ENCODE assay signal across 8 mouse cellular contexts in the genomic region with DNA sequence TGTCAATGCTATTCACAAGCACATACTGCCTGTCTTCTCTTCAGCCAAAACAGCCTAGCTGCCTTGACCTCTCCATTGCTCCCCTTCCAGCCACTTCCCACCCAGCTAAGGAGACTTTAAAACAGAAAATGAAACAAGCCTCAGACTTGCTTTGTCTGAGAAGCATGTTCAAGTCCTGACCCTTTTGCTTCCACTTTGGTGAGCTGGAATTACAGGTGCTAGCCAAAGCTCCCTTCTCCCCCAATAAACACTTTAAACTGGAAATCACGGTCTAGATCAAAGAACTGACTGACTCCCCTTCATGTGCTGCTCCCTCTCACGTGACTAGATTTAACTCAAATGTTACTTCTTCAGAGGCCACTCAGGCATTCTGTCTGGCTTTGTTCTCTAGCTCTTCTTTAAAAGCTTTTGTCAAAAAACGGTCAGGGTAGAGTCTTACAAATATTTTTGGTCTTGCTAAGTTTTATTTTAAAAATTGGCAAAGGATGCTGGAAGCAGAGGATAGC. TPM values are rescaled to one million over a fixed set of nuclear protein-coding genes. Genes with fewer than 3 reads are reported as not detected.
DNase-seq lines count a peak whose midpoint lies in the region; ATAC-seq lines count a peak whose summit lies in the region.

No protein-coding gene starts in this region.

- H3K9ac ChIP-seq in neural tube, embryonic 12.5 days = 0 out of 2 replicates have a peak overlapping the region, but pooled peaks have one; percentile 84
- no peak overlapping the region; the same call in 1 of the 2 replicates for H3K9ac ChIP-seq in embryonic facial prominence, embryonic 14.5 days (ENCODE audit: low read depth, low read length)
- H3K9ac ChIP-seq in limb, embryonic 12.5 days (replicated peaks) = no peak overlapping the region
- no peak overlapping the region for H3K9ac ChIP-seq in neural tube, embryonic 15.5 days (replicated peaks)

- DNase-seq in neural tube, embryonic 10.5 days (ENCODE audit: extremely low spot score, low spot score) = no peak
- DNase-seq in embryonic facial prominence, embryonic 14.5 days (ENCODE audit: low spot score) = no peak
- DNase-seq in cerebellum, adult 11-12 months = no peak
- no peak for DNase-seq in cerebellum, postnatal 25 days

- no peak overlapping the region for H3K4me3 ChIP-seq in neural tube, embryonic 12.5 days
- H3K4me3 ChIP-seq in embryonic facial prominence, embryonic 14.5 days (ENCODE audit: low read depth, low read length) = peak overlapping the region; percentile 93; the same call in 1 of the 2 replicates
- H3K4me3 ChIP-seq in limb, embryonic 12.5 days (replicated peaks) = no peak overlapping the region; the same call in 1 of the 2 replicates
- H3K4me3 ChIP-seq in neural tube, embryonic 15.5 days (replicated peaks) = peak overlapping the region; percentile 94; the same call in 1 of the 2 replicates

- ATAC-seq in neural tube, embryonic 12.5 days (ENCODE audit: low FRiP score, low read depth) = no peak
- no peak for ATAC-seq in embryonic facial prominence, embryonic 14.5 days (ENCODE audit: low read depth)
- ATAC-seq in limb, embryonic 12.5 days (ENCODE audit: insufficient number of reproducible peaks, insufficient read depth, low FRiP score, low TSS enrichment, low read depth) = no peak
- no peak for ATAC-seq in neural tube, embryonic 15.5 days (ENCODE audit: low FRiP score)
- ATAC-seq in monocyte, adult 5-6 weeks (replicated peaks; ENCODE audit: insufficient number of reproducible peaks, low FRiP score, low TSS enrichment, poor library complexity, severe bottlenecking) = no peak

- WGBS in neural tube, embryonic 12.5 days = 59% methylated on average over 3 of the region's 3 CpGs
- WGBS in embryonic facial prominence, embryonic 14.5 days = 48% methylated on average over 3 of the region's 3 CpGs
- WGBS in limb, embryonic 12.5 days = 44% methylated on average over 3 of the region's 3 CpGs
- WGBS in neural tube, embryonic 15.5 days = 51% methylated on average over 3 of the region's 3 CpGs

- 0 out of 2 replicates have a peak, but pooled peaks cover 7% of the 10 kb centered on the region for H3K36me3 ChIP-seq in neural tube, embryonic 12.5 days
- no peaks in the 10 kb centered on the region for H3K36me3 ChIP-seq in embryonic facial prominence, embryonic 14.5 days (ENCODE audit: control insufficient read depth, insufficient read depth, low read length)
- H3K36me3 ChIP-seq in limb, embryonic 12.5 days = no peaks in the 10 kb centered on the region
- H3K36me3 ChIP-seq in neural tube, embryonic 15.5 days = no peaks in the 10 kb centered on the region

- peak overlapping the region; percentile 74 for H3K4me2 ChIP-seq in neural tube, embryonic 12.5 days (replicated peaks)
- H3K4me2 ChIP-seq in embryonic facial prominence, embryonic 14.5 days (ENCODE audit: low read depth, low read length) = peak overlapping the region; percentile 88; the same call in 1 of the 2 replicates
- H3K4me2 ChIP-seq in limb, embryonic 12.5 days = peak overlapping the region; percentile 68
- peak overlapping the region; percentile 75 for H3K4me2 ChIP-seq in neural tube, embryonic 15.5 days

- H3K4me1 ChIP-seq in neural tube, embryonic 12.5 days = peaks cover 10% of the 10 kb centered on the region; the same call in 1 of the 2 replicates
- H3K4me1 ChIP-seq in embryonic facial prominence, embryonic 14.5 days (ENCODE audit: control insufficient read depth, insufficient read depth, low read length) = peaks cover 14% of the 10 kb centered on the region
- peaks cover 16% of the 10 kb centered on the region for H3K4me1 ChIP-seq in limb, embryonic 12.5 days (replicated peaks)
- H3K4me1 ChIP-seq in neural tube, embryonic 15.5 days = peaks cover 17% of the 10 kb centered on the region

- no peak overlapping the region for H3K27ac ChIP-seq in neural tube, embryonic 12.5 days
- H3K27ac ChIP-seq in embryonic facial prominence, embryonic 14.5 days (replicated peaks; ENCODE audit: low read depth, low read length) = no peak overlapping the region
- H3K27ac ChIP-seq in limb, embryonic 12.5 days = peak overlapping the region; percentile 94; the same call in 1 of the 2 replicates
- no peak overlapping the region for H3K27ac ChIP-seq in neural tube, embryonic 15.5 days (replicated peaks)

- H3K27me3 ChIP-seq in neural tube, embryonic 12.5 days (replicated peaks) = no peaks in the 10 kb centered on the region
- H3K27me3 ChIP-seq in embryonic facial prominence, embryonic 14.5 days (replicated peaks; ENCODE audit: control insufficient read depth, insufficient read depth, low read length) = no peaks in the 10 kb centered on the region
- H3K27me3 ChIP-seq in limb, embryonic 12.5 days = no peaks in the 10 kb centered on the region
- no peaks in the 10 kb centered on the region for H3K27me3 ChIP-seq in neural tube, embryonic 15.5 days (replicated peaks)

- H3K9me3 ChIP-seq in neural tube, embryonic 12.5 days = no peaks in the 10 kb centered on the region
- H3K9me3 ChIP-seq in embryonic facial prominence, embryonic 14.5 days (ENCODE audit: control insufficient read depth, low read length) = no peaks in the 10 kb centered on the region
- no peaks in the 10 kb centered on the region for H3K9me3 ChIP-seq in limb, embryonic 12.5 days
- H3K9me3 ChIP-seq in neural tube, embryonic 15.5 days (replicated peaks) = no peaks in the 10 kb centered on the region

RNA-seq across cellular contexts. Expression of a gene that starts 1.0 kb away (rescaled TPM):
- 26.1 and 27.7 TPM in 2 replicates for polyA plus RNA-seq in neural tube, embryonic 12.5 days (2016; fragmentation: Nextera tagmentation; extraction: Ambion mirVana)
- polyA plus RNA-seq in embryonic facial prominence, embryonic 14.5 days (2014; fragmentation: Nextera tagmentation; extraction: Ambion mirVana) = 14.4 and 14.7 TPM in 2 replicates
- polyA plus RNA-seq in limb, embryonic 12.5 days (2016; fragmentation: Nextera tagmentation; extraction: Ambion mirVana) = 34.2 and 37.9 TPM in 2 replicates
- 6.7 and 8.2 TPM in 2 replicates for polyA plus RNA-seq in neural tube, embryonic 15.5 days (2015; fragmentation: Nextera tagmentation; extraction: Ambion mirVana)
- 0.11 to 4.4 TPM (median 0.87 TPM) in 3 replicates for total RNA-seq in monocyte, adult 5-6 weeks (2017)

RNA-seq across cellular contexts. Expression of a gene that starts 36.8 kb away (rescaled TPM):
- 9.0 and 9.3 TPM in 2 replicates for polyA plus RNA-seq in neural tube, embryonic 12.5 days (2016; fragmentation: Nextera tagmentation; extraction: Ambion mirVana)
- 3.9 and 4.9 TPM in 2 replicates for polyA plus RNA-seq in embryonic facial prominence, embryonic 14.5 days (2014; fragmentation: Nextera tagmentation; extraction: Ambion mirVana)
- polyA plus RNA-seq in limb, embryonic 12.5 days (2016; fragmentation: Nextera tagmentation; extraction: Ambion mirVana) = 8.2 and 8.4 TPM in 2 replicates
- 6.6 and 6.9 TPM in 2 replicates for polyA plus RNA-seq in neural tube, embryonic 15.5 days (2015; fragmentation: Nextera tagmentation; extraction: Ambion mirVana)
- 6.8 to 13.6 TPM (median 9.7 TPM) in 3 replicates for total RNA-seq in monocyte, adult 5-6 weeks (2017)

RNA-seq across cellular contexts. Expression of a gene that starts 36.8 kb away (rescaled TPM):
- polyA plus RNA-seq in neural tube, embryonic 12.5 days (2016; fragmentation: Nextera tagmentation; extraction: Ambion mirVana) = 82.9 and 84.2 TPM in 2 replicates
- 85.7 and 93.7 TPM in 2 replicates for polyA plus RNA-seq in embryonic facial prominence, embryonic 14.5 days (2014; fragmentation: Nextera tagmentation; extraction: Ambion mirVana)
- polyA plus RNA-seq in limb, embryonic 12.5 days (2016; fragmentation: Nextera tagmentation; extraction: Ambion mirVana) = 116 and 118 TPM in 2 replicates
- 58.0 and 75.0 TPM in 2 replicates for polyA plus RNA-seq in neural tube, embryonic 15.5 days (2015; fragmentation: Nextera tagmentation; extraction: Ambion mirVana)
- 87.0 to 139 TPM (median 114 TPM) in 3 replicates for total RNA-seq in monocyte, adult 5-6 weeks (2017)

RNA-seq across cellular contexts. Expression of a gene that starts 37.0 kb away (rescaled TPM):
- polyA plus RNA-seq in neural tube, embryonic 12.5 days (2016; fragmentation: Nextera tagmentation; extraction: Ambion mirVana) = 0.08 and 0.23 TPM in 2 replicates
- 0.32 TPM in 1 of 2 replicates, not detected in the other for polyA plus RNA-seq in embryonic facial prominence, embryonic 14.5 days (2014; fragmentation: Nextera tagmentation; extraction: Ambion mirVana)
- 0.09 and 0.24 TPM in 2 replicates for polyA plus RNA-seq in limb, embryonic 12.5 days (2016; fragmentation: Nextera tagmentation; extraction: Ambion mirVana)
- 0.19 and 0.28 TPM in 2 replicates for polyA plus RNA-seq in neural tube, embryonic 15.5 days (2015; fragmentation: Nextera tagmentation; extraction: Ambion mirVana)
- total RNA-seq in monocyte, adult 5-6 weeks (2017) = 0.68 TPM in 1 of 3 replicates, not detected in the others

RNA-seq across cellular contexts. Expression of a gene that starts 51.9 kb away (rescaled TPM):
- 8.1 and 8.5 TPM in 2 replicates for polyA plus RNA-seq in neural tube, embryonic 12.5 days (2016; fragmentation: Nextera tagmentation; extraction: Ambion mirVana)
- 5.9 and 6.1 TPM in 2 replicates for polyA plus RNA-seq in embryonic facial prominence, embryonic 14.5 days (2014; fragmentation: Nextera tagmentation; extraction: Ambion mirVana)
- polyA plus RNA-seq in limb, embryonic 12.5 days (2016; fragmentation: Nextera tagmentation; extraction: Ambion mirVana) = 6.5 and 7.1 TPM in 2 replicates
- 6.7 and 7.7 TPM in 2 replicates for polyA plus RNA-seq in neural tube, embryonic 15.5 days (2015; fragmentation: Nextera tagmentation; extraction: Ambion mirVana)
- total RNA-seq in monocyte, adult 5-6 weeks (2017) = 18.0 to 38.5 TPM (median 22.6 TPM) in 3 replicates

Comparison
In these comparisons a context has a peak if more than half of its experiments do, and no peak if none do; other contexts are left out.
1. H3K4me3 ChIP-seq: peak in embryonic facial prominence, embryonic 14.5 days (single experiment) and neural tube, embryonic 15.5 days (single experiment); none in neural tube, embryonic 12.5 days (single experiment) and limb, embryonic 12.5 days (single experiment).
2. Peak in every context shown above with its lines, with median percentiles within 50 percentile points of each other: H3K4me2 ChIP-seq.